9 mouse cellular contexts compared by ENCODE assay signal in the genomic region with DNA sequence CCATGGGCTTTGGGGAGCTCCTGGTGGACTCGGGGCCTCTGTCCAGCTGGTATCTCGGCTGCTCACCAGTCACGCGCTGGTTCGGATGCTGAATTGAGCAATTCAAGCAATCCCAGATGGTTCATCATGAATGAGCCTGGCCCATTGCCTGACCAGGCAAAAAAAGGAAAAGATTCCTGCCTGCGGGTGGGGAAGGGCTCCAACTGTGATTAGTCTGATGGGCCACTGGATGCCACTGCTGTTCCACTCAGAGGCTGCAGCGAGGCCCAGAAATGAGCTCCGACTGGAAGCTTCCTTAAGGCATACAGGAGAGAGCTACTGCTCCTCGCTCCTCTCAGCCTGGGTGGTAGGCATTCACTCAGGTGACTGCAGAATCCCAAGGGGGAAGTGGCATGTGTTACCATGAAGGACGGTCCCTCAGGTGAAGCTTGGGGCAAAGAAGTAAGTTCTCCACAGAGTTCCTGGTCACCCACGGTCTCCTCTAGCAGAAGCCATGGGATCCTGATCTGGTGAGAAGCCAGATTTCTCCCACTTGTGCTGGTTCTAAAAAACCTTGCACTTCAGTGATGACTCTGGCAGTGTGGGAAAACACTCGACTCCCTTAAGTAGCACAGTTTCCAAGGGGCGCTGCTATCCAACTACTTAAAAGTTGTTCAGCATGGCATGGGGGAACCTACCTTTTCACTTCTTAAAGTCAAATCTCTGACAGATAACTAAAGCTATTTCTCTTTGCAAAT. TPM values are rescaled to one million over a fixed set of nuclear protein-coding genes. Genes with fewer than 3 reads are reported as not detected.
DNase-seq lines count a peak whose midpoint lies in the region; ATAC-seq and TF ChIP-seq lines count a peak whose summit lies in the region.
"Had no signal": no experiment of that assay in that cellular context is flagged by ENCODE, and none has a peak within 500 bp of the region (broad histone marks: within the 10 kb centered on the region; RNA-seq: fewer than 3 reads in every experiment).

No protein-coding gene starts in this region.

- no peak overlapping the region for H3K27ac ChIP-seq in liver, adult 2 months (replicated peaks; ENCODE audit: insufficient read depth, low read depth, low read length)
- H3K27ac ChIP-seq in gastrocnemius, adult 2 months = no peak overlapping the region
- H3K27ac ChIP-seq: limb, embryonic 12.5 days had no signal

- intact Hi-C loops in gastrocnemius, adult 2 months (cut with DNase I) = no loop called here
- intact Hi-C loops in left cerebral cortex, postnatal 10 days (cut with DNase I) = loop anchor here (5.0 to 10.0 kb wide), 4 partner anchors 166 to 484 kb away; a partner anchor contains a TSS

- no peaks in the 10 kb centered on the region for H3K36me3 ChIP-seq in liver, adult 2 months (ENCODE audit: control insufficient read depth, insufficient read depth, low read length)
- H3K36me3 ChIP-seq: limb, embryonic 12.5 days had no signal

- H3K4me1 ChIP-seq in liver, adult 2 months (ENCODE audit: control insufficient read depth, insufficient read depth, low read length) = no peaks in the 10 kb centered on the region

- TF ChIP-seq POLR2A in liver, adult 2 months (IDR thresholded peaks at IDR 0.05; ENCODE audit: extremely low read depth, insufficient read depth, low read length) = no peak

- ATAC-seq in megakaryocyte-erythroid progenitor cell, adult 5-6 weeks (replicated peaks; ENCODE audit: low FRiP score, low TSS enrichment, poor library complexity, severe bottlenecking) = no peak

- 50% methylated on average over 13 of the region's 13 CpGs for WGBS in liver, adult 2 months

- no peaks in the 10 kb centered on the region for H3K79me2 ChIP-seq in liver, adult 2 months (ENCODE audit: control insufficient read depth, insufficient read depth, low read length)

- no peak overlapping the region for H3K9ac ChIP-seq in liver, adult 2 months (ENCODE audit: low read depth, low read length)
- H3K9ac ChIP-seq: limb, embryonic 12.5 days had no signal

- H3K4me3 ChIP-seq in liver, adult 2 months (ENCODE audit: insufficient read depth, low read depth, low read length) = no peak overlapping the region
- no peak overlapping the region for H3K4me3 ChIP-seq in gastrocnemius, adult 2 months

- TF ChIP-seq CTCF in liver, adult 2 months (IDR thresholded peaks at IDR 0.05; ENCODE audit: low read depth, low read length) = peak; percentile 77
- peak; percentile 59 for TF ChIP-seq CTCF in gastrocnemius, adult 2 months (IDR thresholded peaks at IDR 0.05)

- DNase-seq in liver, adult 2 months (ENCODE audit: extremely low read depth, low read depth, low spot score) = peak; percentile 69
- no peak for DNase-seq in liver
- DNase-seq in cerebellum, adult 11-12 months = peak; percentile 87
- DNase-seq in gastrocnemius, adult 2 months = peak; percentile 78
- peak; percentile 65 for DNase-seq in kidney, adult 18-20 months
- DNase-seq in left cerebral cortex, postnatal 10 days (ENCODE audit: extremely low spot score in 1 of 2, low spot score in 2 of 2) = peak; percentile 89 to 90
- DNase-seq in ovary, postnatal 36 days (ENCODE audit: low spot score) = peak; percentile 57

- no peaks in the 10 kb centered on the region for H3K27me3 ChIP-seq in liver, adult 2 months (ENCODE audit: control insufficient read depth, insufficient read depth, low read length)

RNA-seq across cellular contexts. Expression of a gene that starts 57.3 kb away (rescaled TPM):
- total RNA-seq in liver, adult 2 months (2014; rRNA removed) = 9.7 and 14.8 TPM in 2 replicates
- polyA plus RNA-seq in liver, adult 2 months (2012; rRNA removed) = 5.4 and 5.5 TPM in 2 replicates
- 1 to 10 TPM in 1 of 2 experiments, under 1 TPM in 1; 0.43 to 1.0 TPM for total RNA-seq in gastrocnemius, adult 2 months (2021)
- total RNA-seq in left cerebral cortex, postnatal 10 days (2021) = 1 to 10 TPM; 8.6 to 9.8 TPM
- total RNA-seq in megakaryocyte-erythroid progenitor cell, adult 5-6 weeks (2014; fragmentation: Nextera tagmentation) = 55.2 and 83.7 TPM in 2 replicates
- total RNA-seq in megakaryocyte-erythroid progenitor cell, adult 5-6 weeks (2017) = 91.5 and 118 TPM in 2 replicates
